Mouse (Mus musculus): ENCODE results near the gene Zfp583.
A peak's percentile ranks its signal among the peaks of the same experiment; 100 is the strongest.

DNA sequence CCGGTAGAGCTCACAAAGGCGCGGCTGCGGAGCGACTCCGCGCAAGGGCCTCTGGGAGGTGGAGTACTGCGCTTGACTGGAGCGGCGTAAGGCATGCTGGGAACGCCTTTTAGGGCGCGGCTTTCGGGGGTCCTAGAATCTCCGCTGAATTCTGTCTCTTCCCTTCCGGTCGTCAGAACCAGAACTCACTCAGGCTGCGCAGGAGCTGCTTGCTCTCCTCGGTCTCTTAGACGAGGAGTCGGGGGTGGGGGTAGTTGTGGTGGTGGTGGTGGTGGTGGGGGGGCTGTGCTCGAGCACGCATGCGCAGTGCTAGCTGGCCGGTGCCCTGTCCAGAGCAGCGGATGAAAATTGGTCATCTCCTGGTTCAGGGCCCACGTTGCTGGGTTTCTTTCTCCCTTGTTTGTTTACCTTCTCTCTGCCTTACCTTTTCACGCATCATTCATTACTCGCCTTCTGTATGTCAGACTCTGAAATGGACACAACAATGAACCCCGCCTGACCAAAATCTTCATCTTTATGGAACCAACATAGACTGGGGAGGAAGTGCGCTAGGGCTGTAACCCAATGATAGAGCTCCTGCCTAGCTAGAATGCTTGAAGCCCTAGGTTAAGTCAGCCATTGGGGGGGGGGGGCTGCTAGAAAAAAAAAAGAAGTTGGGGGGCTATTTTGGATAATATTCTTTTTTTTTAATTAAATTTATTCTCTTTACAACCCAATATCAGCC, at the start of gene Zfp583:
- no peak for TF ChIP-seq CTCF (IDR thresholded peaks at IDR 0.05)
- TF ChIP-seq POLR2A (IDR thresholded peaks at IDR 0.05; ENCODE audit: insufficient read depth, low read depth, low read length): 0 out of 2 replicates have a peak, but pooled peaks have one; percentile 19
